ENCODE assay signal across 8 mouse cellular contexts in genomic region chr8:8659503-8660306, GRCm38 (mm10). TPM values are rescaled to one million over a fixed set of nuclear protein-coding genes. Genes with fewer than 3 reads are reported as not detected.
DNase-seq lines count a peak whose midpoint lies in the region; ATAC-seq and TF ChIP-seq lines count a peak whose summit lies in the region.

No protein-coding gene starts in this region.

- no peaks in the 10 kb centered on the region for H3K27me3 ChIP-seq in intestine, embryonic 16.5 days (replicated peaks; ENCODE audit: control insufficient read depth, insufficient read depth, low read length)
- peaks cover 54% of the 10 kb centered on the region for H3K27me3 ChIP-seq in liver, embryonic 15.5 days

- under 1% methylated on average over 53 of the region's 53 CpGs for WGBS in intestine, embryonic 16.5 days
- 2% methylated on average over 53 of the region's 53 CpGs for WGBS in liver, embryonic 15.5 days (ENCODE audit: insufficient replicate concordance)
- 1% methylated on average over 53 of the region's 53 CpGs for WGBS in olfactory bulb, adult 2 months

- intact Hi-C loops in gastrocnemius, postnatal 14 days (cut with DNase I; ENCODE audit: low total_unique reads), result no loop called here

- H3K9ac ChIP-seq in intestine, embryonic 16.5 days (ENCODE audit: low read depth, low read length), result peak overlapping the region; percentile 82
- H3K9ac ChIP-seq in liver, embryonic 15.5 days, result no peak overlapping the region

- peak; percentile 53 to 62 for DNase-seq in layer of hippocampus, postnatal 10 days (ENCODE audit: low spot score in 2 of 2)
- DNase-seq in layer of hippocampus, adult 11-12 months (ENCODE audit: low spot score), result no peak
- DNase-seq in adrenal gland, postnatal 36 days, result peak; percentile 25 to 43
- DNase-seq in gastrocnemius, postnatal 14 days, result peak; percentile 25

- peak overlapping the region; percentile 87 for H3K4me3 ChIP-seq in intestine, embryonic 16.5 days (ENCODE audit: low read length)
- peak overlapping the region; percentile 64 for H3K4me3 ChIP-seq in liver, embryonic 15.5 days (replicated peaks)
- H3K4me3 ChIP-seq in olfactory bulb, adult 2 months (ENCODE audit: insufficient read depth, low read depth, low read length), result peak overlapping the region; percentile 72

- H3K4me1 ChIP-seq in intestine, embryonic 16.5 days (ENCODE audit: control insufficient read depth, insufficient read depth, low read length), result peaks cover 9% of the 10 kb centered on the region; the same call in 1 of the 2 replicates
- peaks cover 29% of the 10 kb centered on the region for H3K4me1 ChIP-seq in liver, embryonic 15.5 days (replicated peaks)
- H3K4me1 ChIP-seq in olfactory bulb, adult 2 months (ENCODE audit: control insufficient read depth, insufficient read depth, low read length), result peaks cover 9% of the 10 kb centered on the region

- no peak for ATAC-seq in intestine, embryonic 16.5 days
- no peak for ATAC-seq in liver, embryonic 15.5 days (ENCODE audit: insufficient read depth)
- no peak for ATAC-seq in monocyte, adult 5-6 weeks (replicated peaks; ENCODE audit: insufficient number of reproducible peaks, low FRiP score, low TSS enrichment, poor library complexity, severe bottlenecking)

- peak overlapping the region; percentile 86 for H3K4me2 ChIP-seq in intestine, embryonic 16.5 days (ENCODE audit: low read depth, low read length)
- peak overlapping the region; percentile 80 for H3K4me2 ChIP-seq in liver, embryonic 15.5 days

- no peak for TF ChIP-seq POLR2A in olfactory bulb, adult 2 months (IDR thresholded peaks at IDR 0.05; ENCODE audit: insufficient read depth, low read depth, low read length)

- peak overlapping the region; percentile 81 for H3K27ac ChIP-seq in intestine, embryonic 16.5 days (ENCODE audit: low read length)
- no peak overlapping the region for H3K27ac ChIP-seq in liver, embryonic 15.5 days (replicated peaks)
- peak overlapping the region; percentile 56 for H3K27ac ChIP-seq in olfactory bulb, adult 2 months (ENCODE audit: insufficient read depth, low read depth, low read length)

- TF ChIP-seq CTCF in olfactory bulb, adult 2 months (IDR thresholded peaks at IDR 0.05; ENCODE audit: insufficient read depth, low read depth, low read length), result no peak

- H3K9me3 ChIP-seq in intestine, embryonic 16.5 days (ENCODE audit: control insufficient read depth, low read length), result no peaks in the 10 kb centered on the region
- H3K9me3 ChIP-seq in liver, embryonic 15.5 days (replicated peaks), result no peaks in the 10 kb centered on the region

- H3K36me3 ChIP-seq in intestine, embryonic 16.5 days (ENCODE audit: control insufficient read depth, insufficient read depth, low read length), result no peaks in the 10 kb centered on the region
- peaks cover 9% of the 10 kb centered on the region; the same call in 1 of the 2 replicates for H3K36me3 ChIP-seq in liver, embryonic 15.5 days (replicated peaks)

RNA-seq across cellular contexts. Expression of gene Efnb2, which starts 1.3 kb away (rescaled TPM):
- 10 to 100 TPM; 40.8 to 48.9 TPM for total RNA-seq in layer of hippocampus, postnatal 10 days (2021)
- total RNA-seq in adrenal gland, postnatal 36 days (2021), result 10 to 100 TPM; 12.5 to 33.4 TPM
- 10 to 100 TPM; 11.8 to 13.0 TPM for total RNA-seq in gastrocnemius, postnatal 14 days (2021)
- 4.9 and 8.6 TPM in 2 replicates for polyA plus RNA-seq in intestine, embryonic 16.5 days (2015; fragmentation: Nextera tagmentation; extraction: Ambion mirVana)
- polyA plus RNA-seq in liver, embryonic 15.5 days (2015; fragmentation: Nextera tagmentation; extraction: Ambion mirVana), result 0.68 and 0.85 TPM in 2 replicates
- polyA plus RNA-seq in olfactory bulb, adult 2 months (2012; ENCODE audit: insufficient read depth, insufficient read length, low replicate concordance, missing spikeins), result not detected in 2 replicates
- 0.19 to 7.5 TPM (median 0.39 TPM) in 3 replicates for total RNA-seq in monocyte, adult 5-6 weeks (2017)

RNA-seq across cellular contexts. Expression of gene Arglu1, which starts 30.6 kb away (rescaled TPM):
- total RNA-seq in layer of hippocampus, postnatal 10 days (2021), result 100 to 1,000 TPM; 118 to 122 TPM
- total RNA-seq in adrenal gland, postnatal 36 days (2021), result 10 to 100 TPM; 56.7 to 67.4 TPM
- total RNA-seq in gastrocnemius, postnatal 14 days (2021), result 10 to 100 TPM; 26.0 to 26.8 TPM
- polyA plus RNA-seq in intestine, embryonic 16.5 days (2015; fragmentation: Nextera tagmentation; extraction: Ambion mirVana), result 66.3 and 68.9 TPM in 2 replicates
- 31.8 and 34.6 TPM in 2 replicates for polyA plus RNA-seq in liver, embryonic 15.5 days (2015; fragmentation: Nextera tagmentation; extraction: Ambion mirVana)
- 1,185 TPM in 1 of 2 replicates, not detected in the other for polyA plus RNA-seq in olfactory bulb, adult 2 months (2012; ENCODE audit: insufficient read depth, insufficient read length, low replicate concordance, missing spikeins)
- total RNA-seq in monocyte, adult 5-6 weeks (2017), result 210 to 324 TPM (median 270 TPM) in 3 replicates
